Mouse (Mus musculus) monocyte, adult 59 days (primary cell): ENCODE results near the gene Krtap28-13. TPM values are rescaled to one million over a fixed set of nuclear protein-coding genes. Genes with fewer than 3 reads are reported as not detected.

Experiments
- total RNA-seq, 2 experiments: library from RNA; stranded (reverse); gene quantifications; one replicate each; pipeline ENCODE4 v1.2.4; 2023

The Krtap28-13 gene
- total RNA-seq: not detected

DNA sequence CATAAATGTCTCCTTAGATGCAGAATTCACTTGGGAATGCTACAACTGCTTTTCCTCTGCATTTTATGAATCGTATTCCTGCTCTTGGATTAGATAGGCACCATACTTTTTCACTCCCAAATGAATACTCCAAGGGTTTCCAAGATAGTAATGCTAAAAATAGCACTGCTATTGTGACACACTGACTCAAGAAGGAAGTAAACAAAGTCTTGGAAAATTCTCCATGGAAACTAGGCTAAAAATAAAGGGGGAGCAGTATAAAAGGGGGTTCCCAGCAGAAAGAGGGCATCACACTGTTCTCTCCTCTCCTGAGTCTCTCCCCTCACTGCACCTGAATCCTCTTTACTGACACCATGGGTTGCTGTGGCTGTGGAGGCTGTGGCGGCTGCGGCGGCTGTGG is at the start of gene Krtap28-13:
TSS of gene Krtap28-13 (plus strand) at position 288 of the 400 bp plus-strand sequence.

GRCm38 (mm10) chr1:83038109-83038672 is 22.5 kb upstream of the Krtap28-13 start, which contains the start of gene Slc19a3:
Gene Slc19a3 (minus strand): TSS chr1:83038448.

DNA sequence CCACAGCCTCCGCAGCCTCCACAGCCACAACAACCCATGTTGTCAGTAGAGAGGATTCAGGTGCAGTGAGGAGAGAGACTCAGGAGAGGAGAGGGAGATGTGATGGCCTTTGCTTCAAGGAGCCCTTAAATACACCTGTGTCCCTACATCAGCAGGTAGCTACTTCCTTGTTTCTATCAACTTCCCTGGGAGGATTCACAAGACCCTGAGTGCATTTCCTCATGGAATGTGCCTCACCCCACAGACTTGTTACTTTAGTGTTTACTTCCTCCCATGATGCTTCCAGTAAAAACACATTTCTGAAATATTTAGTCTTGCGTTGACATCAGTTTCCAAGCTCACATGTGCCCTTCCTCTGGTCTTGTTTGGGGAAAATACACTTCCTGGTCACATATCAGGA is 18.4 kb upstream of the Krtap28-13 start, which contains the start of gene Krtap28-10:
TSS of gene Krtap28-10 (minus strand) at position 101 of the 400 bp plus-strand sequence.

GRCm38 (mm10) chr1:83044882-83045427 is 15.8 kb upstream of the Krtap28-13 start, which contains the start of gene Gm47969:
Gene Gm47969 (plus strand): TSS chr1:83044932.

DNA sequence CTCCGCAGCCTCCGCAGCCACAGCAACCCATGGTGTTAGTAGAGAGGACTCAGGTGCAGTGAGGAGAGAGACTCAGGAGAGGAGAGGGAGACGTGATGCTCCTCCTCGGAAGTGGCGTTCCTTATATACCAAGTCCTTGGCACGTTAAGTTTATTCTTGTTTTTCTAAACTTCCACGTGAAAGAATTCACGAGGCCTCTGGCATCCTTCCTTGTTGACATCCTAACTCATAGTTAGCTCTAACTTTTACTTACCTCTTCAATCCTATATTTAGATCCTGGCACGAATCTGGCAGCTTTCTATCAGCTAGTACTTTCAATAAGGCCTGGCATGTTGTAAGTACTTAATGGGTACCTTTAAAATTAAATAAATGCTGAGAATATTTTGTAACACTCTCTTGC is 1.5 kb upstream of the Krtap28-13 start, which contains the start of gene A030005K14Rik:
TSS of gene A030005K14Rik (minus strand) at position 101 of the 400 bp plus-strand sequence.

Other genes with a start within 250 kb of the Krtap28-13 start
- 10 to 100 TPM; 50.7 to 57.1 TPM for gene Agfg1, start 221.4 kb upstream of the Krtap28-13 start, total RNA-seq
- gene A030005L19Rik, start 147.6 kb upstream of the Krtap28-13 start, total RNA-seq: under 1 TPM in 1 of 2 experiments, not detected in 1; 0.63 TPM
- gene A030014E15Rik, start 136.0 kb upstream of the Krtap28-13 start, total RNA-seq: not detected
- gene Gm6217, start 129.5 kb upstream of the Krtap28-13 start, total RNA-seq: not detected
- not detected for gene A030003K21Rik, start 117.5 kb upstream of the Krtap28-13 start, total RNA-seq
- not detected for gene Gm7544, start 104.9 kb upstream of the Krtap28-13 start, total RNA-seq
- not detected for gene Gm47955, start 100.6 kb upstream of the Krtap28-13 start, total RNA-seq
- not detected for gene Gm47959, start 60.4 kb upstream of the Krtap28-13 start, total RNA-seq
- gene Slc19a3, start 22.5 kb upstream of the Krtap28-13 start, total RNA-seq: not detected
- gene Krtap28-10, start 18.4 kb upstream of the Krtap28-13 start, total RNA-seq: not detected
- gene Gm47969, start 16.0 kb upstream of the Krtap28-13 start, total RNA-seq: not detected
- gene A030005K14Rik, start 1.6 kb upstream of the Krtap28-13 start, total RNA-seq: not detected
- gene Ccl20, start 55.8 kb downstream of the Krtap28-13 start, total RNA-seq: not detected
- not detected for gene Daw1, start 98.8 kb downstream of the Krtap28-13 start, total RNA-seq